Mouse (Mus musculus): ENCODE data around the gene Dnaja1.

Dnaja1 gene

GRCm38 (mm10) chr4:40735351-40735750, 13.4 kb downstream of the Dnaja1 start:
- DNase-seq (ENCODE audit: low spot score in 2 of 2): no peak

DNA sequence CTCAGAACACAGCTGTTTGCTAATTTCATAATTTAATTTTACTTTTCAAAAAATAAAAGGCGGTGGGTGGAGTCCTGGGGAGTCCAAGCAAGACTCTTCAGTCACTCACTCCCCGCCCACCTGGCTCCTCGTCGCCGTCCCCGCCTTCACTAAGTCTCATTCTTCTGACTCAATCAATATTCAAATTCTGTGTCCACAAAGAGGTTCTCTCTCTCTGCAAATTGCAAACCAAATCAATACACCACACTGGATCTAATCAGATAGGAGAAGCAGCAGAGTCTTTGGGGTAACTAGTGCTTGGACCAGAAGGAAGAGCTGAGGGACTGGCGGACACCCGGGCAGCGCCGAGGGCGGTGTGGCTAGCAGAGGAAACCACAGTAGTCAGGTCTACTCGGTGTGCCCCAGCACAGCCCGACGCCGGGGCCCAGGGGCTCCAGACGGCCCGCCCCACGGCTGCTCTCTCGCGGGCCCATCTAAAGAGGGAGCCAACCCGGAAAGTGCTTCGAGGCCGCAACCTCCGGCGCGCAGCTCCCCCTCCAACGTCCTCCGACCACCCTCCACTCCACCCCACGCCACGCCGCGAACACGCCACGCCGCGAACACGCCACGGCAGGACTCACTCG, 35.3 kb downstream of the Dnaja1 start:
- DNase-seq (ENCODE audit: low spot score in 2 of 2): no peak

- peak; percentile 93 to 94 for DNase-seq (ENCODE audit: low spot score in 2 of 2)
These were observed 36.0 kb downstream of the Dnaja1 start, which contains the start of gene Smu1 for GRCm38 (mm10) chr4:40757780-40758420. Gene Smu1, minus strand, starts transcription at chr4:40757923.

DNA sequence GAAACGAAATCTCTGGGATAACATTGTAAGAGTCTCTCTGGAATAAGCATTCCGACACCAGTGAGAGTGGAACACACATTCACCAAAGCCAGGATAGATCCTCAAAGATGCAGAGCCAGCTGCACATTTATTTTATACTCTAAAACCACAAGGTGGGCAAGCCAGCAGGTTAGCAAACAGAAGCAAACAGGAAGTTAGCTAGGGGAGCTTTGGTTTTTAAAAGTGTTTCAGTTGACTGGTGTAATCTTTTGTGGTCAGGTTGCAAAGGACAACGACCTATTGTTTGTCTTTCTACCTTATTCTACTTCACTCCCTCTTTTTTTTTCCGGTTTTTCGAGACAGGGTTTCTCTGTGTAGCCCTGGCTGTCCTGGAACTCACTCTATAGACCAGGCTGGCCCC, 37.9 kb downstream of the Dnaja1 start:
- no peak for DNase-seq (ENCODE audit: low spot score in 2 of 2)

- peak; percentile 57 to 68 for DNase-seq (ENCODE audit: low spot score in 2 of 2)
These were observed 52.6 kb downstream of the Dnaja1 start for GRCm38 (mm10) chr4:40774279-40775259.

- no peak for DNase-seq (ENCODE audit: low spot score in 2 of 2)
These were observed 54.5 kb downstream of the Dnaja1 start for GRCm38 (mm10) chr4:40776416-40776815.

DNA sequence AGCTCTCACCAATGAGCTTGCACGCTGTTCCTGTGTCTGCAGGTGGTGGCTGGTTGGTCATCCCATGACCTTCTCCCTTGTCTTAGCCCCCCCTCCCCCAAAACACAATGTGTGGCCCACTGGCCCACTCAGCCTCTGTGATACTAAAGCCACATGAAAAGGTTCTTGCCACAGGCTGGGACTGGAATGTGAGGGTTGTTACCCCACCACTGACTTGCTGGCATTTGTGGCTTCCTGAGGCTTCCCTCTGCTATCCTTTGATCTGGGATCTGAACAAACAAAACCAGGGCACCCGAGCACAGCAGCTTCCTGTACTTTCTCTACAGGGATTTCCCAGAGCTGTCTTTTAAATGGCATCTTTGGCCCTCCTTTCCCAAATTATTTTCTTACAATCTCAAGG, 55.2 kb downstream of the Dnaja1 start:
- no peak for DNase-seq (ENCODE audit: low spot score in 2 of 2)

DNA sequence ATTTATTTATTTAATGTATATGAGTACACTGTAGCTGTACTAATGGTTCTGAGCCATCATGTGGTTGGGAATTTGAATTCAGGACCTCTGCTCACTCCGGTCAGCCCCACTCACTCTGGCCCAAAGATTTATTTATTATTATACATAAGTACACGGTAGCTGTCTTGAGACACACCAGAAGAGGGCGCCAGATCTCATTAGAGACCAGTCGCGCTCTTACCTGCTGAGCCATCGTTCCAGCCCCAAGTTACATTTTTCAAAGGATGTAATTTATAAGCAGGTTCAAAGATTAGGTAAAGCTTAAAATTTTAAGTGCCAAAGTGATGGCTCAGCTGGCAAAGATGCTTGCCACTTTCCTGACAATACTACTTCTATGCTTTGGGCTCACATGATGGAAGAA, 56.7 kb downstream of the Dnaja1 start:
- no peak for DNase-seq (ENCODE audit: low spot score in 2 of 2)

DNA sequence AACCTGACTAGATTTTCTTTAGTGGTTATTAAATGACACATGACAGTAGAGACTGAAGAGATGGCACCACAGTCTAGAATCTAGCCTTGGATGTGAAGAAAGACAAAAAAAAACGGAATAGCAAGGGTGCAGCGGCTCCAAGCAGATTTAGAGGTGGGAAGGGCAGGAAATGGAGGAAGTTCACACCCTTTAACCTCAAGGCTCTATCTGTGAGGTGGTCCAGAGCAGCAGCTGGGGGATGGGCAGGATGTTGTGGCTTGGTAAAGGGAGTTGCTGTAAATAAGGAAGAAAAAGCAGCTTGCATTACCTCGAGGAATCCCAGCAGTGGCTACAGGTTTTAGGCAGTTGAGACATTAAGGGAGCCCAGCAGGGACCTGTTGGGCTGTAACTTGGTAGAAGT, 59.2 kb downstream of the Dnaja1 start:
- DNase-seq (ENCODE audit: low spot score in 2 of 2): no peak

- DNase-seq (ENCODE audit: low spot score in 2 of 2): no peak
These were observed 60.0 kb downstream of the Dnaja1 start for GRCm38 (mm10) chr4:40781797-40782495.

DNA sequence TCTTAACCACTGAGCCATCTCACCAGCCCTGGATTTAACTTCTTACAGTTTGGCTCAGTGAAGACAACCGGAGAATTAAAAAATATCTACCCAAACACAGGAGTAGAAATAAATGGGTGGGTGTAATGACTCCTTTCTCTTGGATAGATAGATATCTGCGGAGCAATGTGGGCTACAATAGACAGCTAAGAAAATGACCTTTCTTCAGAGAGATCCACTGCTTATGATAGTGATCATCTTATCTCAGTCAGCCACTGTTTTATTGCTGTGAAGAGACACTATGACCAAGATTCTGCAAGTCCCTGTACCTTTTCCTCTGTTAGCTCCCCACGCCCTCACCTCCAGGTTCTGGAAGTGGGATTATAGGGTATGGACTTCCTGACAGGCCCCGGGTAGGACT, 61.1 kb downstream of the Dnaja1 start:
- DNase-seq (ENCODE audit: low spot score in 2 of 2): no peak

DNA sequence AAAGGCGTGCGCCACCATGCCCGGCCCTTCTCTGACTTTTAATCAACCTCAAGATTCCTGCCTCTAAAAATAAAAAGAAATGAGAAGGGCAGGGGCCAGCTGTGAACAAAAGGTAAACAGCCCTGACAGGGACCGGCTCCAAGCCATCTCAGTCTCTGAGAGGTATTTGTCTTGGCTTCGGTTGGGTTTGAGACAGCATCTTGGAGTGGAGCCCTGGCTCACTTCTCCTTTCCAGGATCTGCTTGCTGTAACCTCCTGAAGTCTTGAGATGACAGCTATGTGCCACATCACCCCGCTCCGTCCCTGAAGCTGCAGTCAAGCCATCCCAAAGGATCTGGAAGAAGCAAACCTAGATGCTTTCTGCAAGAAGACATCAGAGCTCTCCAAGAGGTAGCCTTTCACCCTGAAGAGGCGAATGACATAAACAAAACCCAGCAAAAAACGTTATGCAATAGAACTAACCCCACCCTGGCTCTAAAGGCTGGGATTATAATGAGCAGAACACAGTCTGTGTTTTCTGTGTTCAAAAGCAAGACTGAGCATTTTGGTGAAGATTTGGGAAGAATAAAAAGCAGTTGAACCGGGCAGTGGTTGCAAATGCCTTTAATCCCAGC, 62.7 kb downstream of the Dnaja1 start:
- DNase-seq (ENCODE audit: low spot score in 2 of 2): peak; percentile 80 to 83

- DNase-seq (ENCODE audit: low spot score in 2 of 2): no peak
These were observed 63.7 kb downstream of the Dnaja1 start for GRCm38 (mm10) chr4:40785620-40786166.

DNA sequence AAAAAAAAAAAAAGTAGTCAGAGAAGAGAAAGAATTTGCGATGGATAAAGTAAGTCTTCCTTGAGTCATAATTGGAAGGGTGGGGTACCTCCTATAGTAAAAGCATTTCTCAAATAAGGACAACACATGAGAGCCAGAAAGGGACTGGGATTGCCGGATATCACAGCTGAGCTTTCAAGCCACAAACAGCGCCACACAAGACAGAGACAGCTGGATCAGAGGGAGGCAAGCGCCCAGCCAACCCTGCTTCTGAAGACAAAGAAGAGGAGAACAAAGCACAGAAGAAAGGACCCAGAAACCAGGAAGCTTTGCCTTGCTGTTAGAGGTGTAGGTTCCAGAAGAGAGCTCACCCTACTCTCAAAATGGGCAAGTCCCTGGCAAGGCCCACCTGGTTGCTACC, 64.6 kb downstream of the Dnaja1 start:
- no peak for DNase-seq (ENCODE audit: low spot score in 2 of 2)

All from heart, adult 9 months (tissue).